Mouse (Mus musculus): ENCODE results near the gene Slc35f1.

Gene Slc35f1

DNA sequence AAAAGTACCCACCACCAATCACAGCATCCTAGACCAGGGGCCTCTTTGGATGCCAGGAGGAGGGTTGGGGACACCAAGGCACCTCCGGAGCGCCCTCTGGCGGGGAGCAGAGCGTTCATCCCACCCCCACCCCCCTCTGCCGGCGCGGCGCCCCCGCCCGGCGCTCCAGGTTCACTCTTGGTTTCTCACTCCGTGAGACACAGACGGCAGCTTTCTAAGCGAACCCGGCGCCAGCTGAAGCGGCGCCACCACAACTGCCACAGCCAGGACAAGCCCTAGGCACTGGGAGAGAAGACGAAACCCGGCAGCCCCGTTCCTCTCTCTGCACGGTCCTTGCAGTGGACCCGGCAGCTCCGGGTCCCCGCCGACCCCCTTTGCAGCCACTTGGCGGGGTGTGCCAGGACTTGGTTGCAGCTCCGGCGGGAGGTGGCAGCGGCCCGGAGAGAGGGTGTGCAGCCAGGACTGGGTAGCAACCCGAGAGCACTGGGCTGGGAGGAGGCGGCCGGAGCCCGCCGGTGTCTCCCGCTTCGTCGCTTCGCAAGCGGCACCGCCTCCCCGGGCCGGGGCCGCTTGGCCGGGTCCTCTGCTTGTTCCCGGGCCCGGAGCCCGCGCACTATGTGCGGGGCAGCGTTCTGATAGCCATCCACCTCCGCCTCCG is at the start of gene Slc35f1:
TSS of gene Slc35f1 (plus strand) at position 200 of the 658 bp plus-strand sequence.
- peak; percentile 75 for DNase-seq (ENCODE audit: low read depth, low spot score)

DNA sequence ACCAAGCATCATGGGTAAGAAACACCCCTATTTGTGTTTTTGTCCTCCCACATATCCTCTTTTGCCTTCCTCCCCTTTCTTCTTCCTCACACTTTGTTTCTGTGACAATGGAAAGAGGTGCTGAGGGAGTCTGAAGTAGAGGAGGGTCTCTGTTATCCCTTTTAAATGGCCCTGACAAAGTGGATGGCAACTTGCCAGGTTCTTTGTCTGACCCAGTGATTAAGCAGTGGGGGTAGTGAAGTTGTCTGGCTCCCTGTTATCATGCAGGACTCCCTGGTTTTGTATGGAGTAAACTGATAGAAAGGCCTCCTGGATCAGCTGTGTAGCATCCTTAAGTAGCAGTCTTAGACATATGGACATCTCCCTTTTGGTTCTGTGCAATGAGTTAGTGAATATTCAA is 19.1 kb upstream of the Slc35f1 start:
- DNase-seq (ENCODE audit: low read depth, low spot score): no peak

DNA sequence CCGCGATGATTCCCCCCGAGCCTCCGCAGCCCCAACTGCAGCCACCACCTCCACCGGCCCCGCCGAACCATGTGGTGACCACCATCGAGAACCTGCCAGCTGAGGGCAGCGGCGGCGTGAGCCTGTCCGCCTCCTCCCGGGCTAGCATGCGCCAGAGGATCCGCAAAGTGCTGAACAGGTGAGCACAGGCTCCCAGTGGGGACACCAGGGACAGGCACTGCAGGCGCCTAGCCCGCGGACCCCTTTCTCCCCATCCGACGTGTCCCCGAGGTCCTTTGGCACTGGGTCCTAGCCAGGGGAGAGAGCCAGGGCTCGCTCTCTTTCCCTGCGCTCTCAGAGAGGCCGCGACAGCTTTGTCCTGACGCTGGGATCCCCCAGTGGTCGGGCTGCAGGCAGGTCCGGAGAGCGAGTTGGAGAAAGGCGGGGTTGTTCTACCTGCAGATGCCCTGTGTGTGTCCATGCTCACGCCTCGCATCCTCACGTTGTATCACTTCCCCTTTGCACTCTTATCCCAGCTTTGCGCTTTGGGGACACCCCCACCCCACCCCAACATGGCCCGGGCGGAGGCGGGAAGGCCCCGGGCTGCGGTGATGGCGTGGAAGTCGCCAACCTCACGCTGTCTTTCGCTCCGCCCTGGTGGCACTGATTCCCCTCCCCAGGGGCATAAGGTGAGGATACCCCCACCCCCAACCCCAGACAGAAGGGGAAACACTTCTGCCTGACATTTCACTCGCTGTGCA is 829 bp downstream of the Slc35f1 start:
- DNase-seq (ENCODE audit: low read depth, low spot score): peak; percentile 36

DNA sequence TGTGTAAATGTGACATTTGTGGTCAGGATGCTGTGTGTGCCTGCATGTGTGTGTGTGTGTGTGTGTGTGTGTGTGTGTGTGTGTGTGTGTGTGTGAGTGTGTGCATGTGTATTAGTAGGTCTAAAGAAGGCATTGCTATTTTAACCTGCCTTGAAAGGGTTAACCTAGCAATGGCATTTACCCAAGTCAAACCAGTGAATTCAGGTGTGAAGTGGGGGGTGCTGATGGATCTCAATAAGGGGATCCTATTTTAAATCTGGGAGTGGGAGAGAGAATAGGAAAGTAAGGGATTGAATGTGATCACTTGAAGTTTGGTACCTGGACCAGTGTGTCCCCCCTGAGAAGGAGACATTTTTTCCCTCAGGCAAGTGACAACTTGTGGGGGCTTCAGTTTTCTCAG is 13.4 kb downstream of the Slc35f1 start:
- DNase-seq (ENCODE audit: low read depth, low spot score): no peak

DNA sequence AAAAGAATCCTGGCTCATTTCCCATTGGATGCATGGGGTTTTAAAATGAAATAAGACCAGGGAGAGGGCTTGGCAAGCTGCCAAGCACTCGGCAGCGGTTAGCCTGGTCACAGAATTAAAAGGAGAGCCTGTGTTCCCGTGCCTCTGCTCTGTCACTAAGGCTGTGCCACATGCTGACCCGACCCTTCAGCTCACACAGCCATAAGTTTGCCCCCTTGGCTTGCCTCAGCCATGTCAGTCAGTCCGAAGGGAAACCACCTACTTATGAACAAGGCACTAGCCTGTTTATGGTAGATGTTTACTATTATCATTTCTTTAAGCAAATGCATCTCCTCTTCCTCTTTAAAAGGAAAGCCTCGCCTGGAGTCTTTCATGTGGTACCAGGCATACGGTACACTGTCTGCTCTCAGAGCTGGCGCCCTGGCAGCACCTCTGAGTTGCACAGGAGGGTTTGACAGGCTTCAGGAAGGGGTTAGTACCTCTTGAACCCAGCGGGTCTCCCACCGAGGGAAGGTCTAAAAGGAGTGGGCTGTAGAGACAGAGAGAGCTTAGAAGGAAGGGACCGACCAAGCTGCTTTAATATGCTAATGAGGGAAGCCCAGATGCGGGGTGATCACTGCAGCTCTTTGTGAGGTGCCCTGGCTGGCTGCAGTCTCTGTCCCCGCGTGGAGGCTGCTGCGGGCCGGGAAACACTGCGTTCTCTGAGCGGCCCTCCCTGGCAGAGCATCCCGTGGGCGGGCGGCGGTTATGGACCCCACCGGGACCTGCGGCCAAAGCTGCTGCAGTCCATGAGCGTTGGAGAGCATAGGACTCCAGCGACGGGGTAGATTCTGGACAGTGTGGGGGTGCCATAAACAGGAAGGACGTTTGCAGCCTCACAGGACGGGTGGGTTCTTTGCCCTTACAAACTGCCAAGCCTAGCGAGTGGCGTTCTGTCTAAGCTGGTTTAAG is 14.0 kb downstream of the Slc35f1 start:
- peak; percentile 58 for DNase-seq (ENCODE audit: low read depth, low spot score)

DNA sequence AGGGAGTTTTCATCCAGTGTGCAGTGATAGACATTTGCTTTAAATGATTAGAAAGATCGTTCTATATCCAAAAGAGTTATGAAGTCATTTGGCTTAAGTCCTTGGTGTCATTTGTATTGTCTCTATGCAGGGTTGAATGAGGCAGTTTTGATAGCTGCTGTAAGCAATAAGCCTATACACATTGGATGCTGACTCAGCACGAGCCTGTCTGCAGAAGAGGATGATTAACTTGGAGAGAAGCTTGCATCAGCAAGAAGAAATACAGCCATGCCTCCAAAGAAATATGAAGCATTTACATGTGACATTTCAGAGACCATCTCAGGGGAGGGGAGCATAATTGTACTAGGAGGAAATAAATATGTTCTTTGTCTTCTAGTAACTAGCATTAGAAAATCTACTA is 19.1 kb downstream of the Slc35f1 start:
- no peak for DNase-seq (ENCODE audit: low read depth, low spot score)

DNA sequence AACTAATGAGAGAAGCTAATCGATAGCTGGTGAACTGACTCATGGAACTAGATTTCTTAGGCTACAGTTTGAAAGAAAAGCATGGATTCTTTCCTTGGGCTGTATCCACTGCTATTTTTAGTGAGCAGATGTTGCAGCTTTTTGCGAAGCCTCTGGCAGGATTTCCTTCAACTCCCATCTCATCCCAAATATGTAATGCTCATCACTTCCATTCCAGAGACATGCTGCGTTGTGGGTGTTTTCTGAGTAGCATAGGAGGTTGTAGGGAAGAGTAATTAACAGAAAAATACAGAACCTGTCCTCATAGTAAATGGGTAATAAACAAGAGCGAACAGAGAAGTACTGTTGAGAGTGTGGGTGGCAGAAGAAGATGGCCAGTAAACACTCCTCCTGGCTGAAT is 21.8 kb downstream of the Slc35f1 start:
- no peak for DNase-seq (ENCODE audit: low read depth, low spot score)

DNA sequence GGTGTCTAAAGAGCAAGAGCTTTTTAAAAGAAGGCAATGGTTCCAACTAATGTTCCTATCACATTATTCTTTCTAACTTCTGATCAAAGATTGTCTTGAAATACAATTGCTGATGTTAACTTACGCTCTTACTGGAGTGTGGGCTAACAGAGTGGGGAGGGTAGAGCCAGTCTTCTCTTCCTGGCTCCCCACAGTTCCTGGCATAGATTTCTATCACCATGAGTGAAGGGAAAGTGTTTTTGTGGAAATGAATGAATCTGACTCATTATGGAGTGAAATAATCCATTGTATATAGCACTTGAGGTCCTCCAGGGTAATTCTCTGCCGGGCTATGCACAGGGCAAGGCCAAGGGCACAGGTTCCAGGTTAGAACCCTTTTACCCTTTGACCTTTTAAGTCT is 24.2 kb downstream of the Slc35f1 start:
- DNase-seq (ENCODE audit: low read depth, low spot score): no peak

DNA sequence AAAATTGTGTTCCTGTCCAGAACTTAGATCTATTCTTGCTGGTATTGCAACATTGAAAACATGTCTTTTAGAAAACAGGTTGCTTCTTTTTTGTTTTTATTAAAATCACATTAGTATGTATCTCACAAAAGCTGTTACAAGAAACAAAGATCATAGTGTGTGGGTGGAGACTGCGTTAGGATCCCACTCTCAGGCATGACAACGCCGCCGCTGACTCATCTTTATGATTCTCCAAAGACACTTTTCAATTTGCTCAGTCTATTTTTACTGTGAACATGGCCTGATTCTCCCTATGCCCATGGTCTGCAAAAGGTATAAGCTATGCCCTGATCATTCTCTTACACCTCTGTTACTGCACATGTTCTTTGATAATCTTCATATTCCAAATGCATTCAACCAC is 24.8 kb downstream of the Slc35f1 start:
- no peak for DNase-seq (ENCODE audit: low read depth, low spot score)

DNA sequence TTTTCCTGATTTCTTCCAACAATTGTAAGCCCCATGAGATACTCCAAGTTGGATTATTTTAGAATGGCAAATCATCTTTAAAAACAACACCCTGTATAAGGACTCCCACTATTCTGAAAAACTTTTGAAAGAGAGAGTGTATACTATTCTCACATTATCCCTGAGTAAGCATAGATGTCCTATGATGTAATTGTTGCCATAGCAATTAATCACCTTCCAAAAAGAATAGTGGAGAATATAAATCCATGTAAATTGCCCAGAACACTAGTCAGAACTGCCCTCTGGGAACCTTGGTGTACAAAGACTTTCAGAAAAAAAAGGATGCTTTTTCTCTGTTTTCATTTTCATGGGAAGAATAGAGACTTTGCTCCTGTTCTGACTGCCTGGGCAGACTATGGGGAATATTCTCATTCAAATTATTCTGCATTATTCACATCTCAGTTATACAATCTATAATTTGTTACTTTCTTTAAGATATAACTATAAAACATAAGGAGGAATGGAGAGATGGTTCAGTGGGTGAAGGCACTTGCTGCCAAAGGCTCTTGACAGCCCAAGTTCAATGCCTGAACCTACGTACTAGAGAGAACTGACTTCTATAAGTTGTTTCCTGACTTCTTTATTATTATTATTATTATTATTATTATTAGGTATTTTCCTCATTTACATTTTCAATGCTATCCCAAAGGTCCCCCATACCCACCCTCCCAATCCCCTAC is 28.0 kb downstream of the Slc35f1 start:
- no peak for DNase-seq (ENCODE audit: low read depth, low spot score)

DNA sequence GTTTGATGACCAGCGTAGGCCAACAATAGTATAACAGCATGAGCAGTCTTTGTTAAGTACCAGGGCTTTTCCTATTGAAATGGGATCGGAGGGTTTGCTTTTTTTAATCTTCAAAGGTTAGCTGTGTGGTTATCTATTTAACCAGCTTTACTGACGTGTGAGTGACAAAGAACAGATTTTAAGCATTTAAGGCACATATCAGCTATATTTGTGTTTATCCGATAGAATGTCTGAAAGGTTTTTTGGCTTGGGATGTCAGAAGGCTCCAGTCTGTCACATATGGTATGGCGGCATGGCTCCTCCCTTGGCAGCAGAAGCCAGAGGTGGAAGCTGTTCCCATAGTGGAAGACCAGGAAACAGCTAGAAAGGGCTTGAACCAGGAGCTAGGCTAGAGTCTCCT is 36.3 kb downstream of the Slc35f1 start:
- no peak for DNase-seq (ENCODE audit: low read depth, low spot score)

DNA sequence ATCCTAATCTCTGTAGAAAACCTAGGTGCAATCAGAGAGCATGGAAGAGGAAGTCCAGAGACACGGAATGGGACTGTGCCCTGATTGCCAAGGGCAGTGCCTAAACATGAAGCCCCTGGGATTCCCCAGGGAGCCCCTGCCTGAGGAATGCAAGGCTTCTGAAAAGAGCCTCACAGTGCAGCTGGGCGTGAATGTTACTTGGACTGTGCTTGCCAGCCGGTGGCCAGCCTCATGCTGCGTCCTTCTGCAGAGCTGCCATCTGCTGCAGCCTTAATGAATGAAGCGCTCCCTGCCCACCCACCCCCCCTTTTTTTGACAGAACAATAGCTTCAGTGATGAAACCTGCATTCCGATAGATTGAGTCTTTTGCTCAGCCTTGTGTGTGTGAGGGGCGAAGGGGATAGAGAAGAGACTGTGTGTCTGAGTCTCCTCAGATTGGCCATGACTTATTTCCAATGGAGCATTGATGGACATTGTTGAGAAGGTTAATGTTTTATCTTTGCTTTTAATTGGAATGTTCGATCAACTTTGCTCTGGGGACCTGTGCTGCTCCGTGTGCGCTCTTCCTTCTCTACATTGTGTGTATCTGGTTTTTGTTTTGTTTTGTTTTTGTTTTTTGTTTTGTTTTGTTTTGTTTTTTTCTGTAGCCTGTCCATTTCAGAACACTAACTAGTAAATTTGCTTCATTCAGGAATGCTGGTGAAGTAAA is 52.5 kb downstream of the Slc35f1 start:
- peak; percentile 70 for DNase-seq (ENCODE audit: low read depth, low spot score)

DNA sequence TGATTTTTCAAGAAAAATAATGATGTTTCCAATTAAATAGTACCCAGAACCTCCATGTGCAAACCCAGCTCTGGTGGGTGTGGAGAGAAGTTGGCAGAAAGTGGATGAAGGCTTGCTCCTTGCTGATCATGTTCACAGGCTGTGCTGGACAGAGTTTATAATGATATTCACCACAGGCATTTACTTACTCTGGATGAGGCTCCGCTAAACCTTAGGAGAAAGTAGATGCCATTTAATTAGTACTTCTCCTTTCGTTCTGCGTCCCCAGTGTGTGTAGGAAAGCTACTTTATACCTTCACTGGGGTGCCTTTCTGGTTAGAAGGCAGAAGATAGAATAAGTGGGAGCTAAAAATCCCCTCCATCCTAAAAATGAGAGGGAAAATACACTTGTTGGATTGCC is 53.5 kb downstream of the Slc35f1 start:
- DNase-seq (ENCODE audit: low read depth, low spot score): no peak

DNA sequence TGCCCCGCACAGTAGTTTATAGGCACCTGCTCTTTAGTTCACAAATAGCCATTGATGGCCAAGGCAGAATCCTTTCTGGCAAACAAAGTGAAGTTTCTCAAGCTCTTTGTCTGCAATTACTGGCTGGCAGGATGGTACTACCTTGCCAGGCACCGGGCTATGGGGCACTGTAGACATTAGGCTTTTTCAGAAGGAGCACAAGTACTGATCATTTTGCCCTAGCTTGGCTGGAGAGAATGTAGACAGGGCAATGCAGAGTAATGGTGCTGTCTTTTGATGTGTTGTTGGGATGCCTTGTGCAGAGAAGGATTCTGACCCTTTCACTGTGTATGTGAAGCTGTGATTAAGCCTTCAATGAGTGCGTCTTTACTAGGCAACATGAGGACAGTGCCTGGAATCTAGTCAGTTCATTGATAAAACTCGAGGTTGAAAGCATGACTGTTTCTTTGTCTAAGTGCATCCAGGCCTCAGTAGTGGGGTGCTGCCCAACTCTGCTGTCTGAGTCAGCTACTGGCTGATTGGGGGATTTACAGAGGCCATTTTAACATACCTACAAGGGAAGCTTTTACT is 57.8 kb downstream of the Slc35f1 start:
- DNase-seq (ENCODE audit: low read depth, low spot score): no peak

DNA sequence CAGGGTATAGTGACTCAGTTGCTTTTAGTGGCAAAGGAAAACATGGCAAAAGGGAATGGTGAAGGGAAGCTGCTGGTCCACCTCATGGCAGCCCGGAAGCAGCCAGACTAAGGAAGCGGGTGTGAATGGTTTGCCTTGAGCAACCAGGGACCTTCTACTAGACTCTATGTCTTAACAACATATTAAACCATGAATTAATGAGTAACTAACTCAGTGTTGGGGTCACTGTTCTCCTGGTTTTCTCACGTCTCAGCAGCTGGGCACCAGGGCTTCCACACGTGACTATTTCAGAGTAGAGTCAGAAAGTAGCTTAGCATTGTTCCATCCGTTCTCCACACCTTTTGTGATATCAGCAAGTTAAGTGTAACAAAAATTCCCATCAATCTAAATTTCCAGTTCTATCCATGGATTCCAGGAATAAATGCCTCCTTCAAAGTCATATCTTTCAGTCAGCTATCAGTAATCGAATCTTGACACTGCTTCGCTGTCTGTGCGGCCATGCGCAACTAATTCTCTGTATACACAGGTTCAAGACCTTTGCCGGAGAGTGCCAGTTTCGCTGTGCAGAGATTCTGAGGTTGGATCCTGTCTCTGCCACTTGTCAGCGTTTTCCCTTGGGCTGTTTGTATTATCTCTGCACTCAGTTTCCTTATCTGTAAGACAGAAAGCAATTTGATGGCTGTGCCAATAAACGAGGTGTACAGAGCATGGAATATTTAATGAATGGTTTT is 65.8 kb downstream of the Slc35f1 start:
- DNase-seq (ENCODE audit: low read depth, low spot score): no peak

DNA sequence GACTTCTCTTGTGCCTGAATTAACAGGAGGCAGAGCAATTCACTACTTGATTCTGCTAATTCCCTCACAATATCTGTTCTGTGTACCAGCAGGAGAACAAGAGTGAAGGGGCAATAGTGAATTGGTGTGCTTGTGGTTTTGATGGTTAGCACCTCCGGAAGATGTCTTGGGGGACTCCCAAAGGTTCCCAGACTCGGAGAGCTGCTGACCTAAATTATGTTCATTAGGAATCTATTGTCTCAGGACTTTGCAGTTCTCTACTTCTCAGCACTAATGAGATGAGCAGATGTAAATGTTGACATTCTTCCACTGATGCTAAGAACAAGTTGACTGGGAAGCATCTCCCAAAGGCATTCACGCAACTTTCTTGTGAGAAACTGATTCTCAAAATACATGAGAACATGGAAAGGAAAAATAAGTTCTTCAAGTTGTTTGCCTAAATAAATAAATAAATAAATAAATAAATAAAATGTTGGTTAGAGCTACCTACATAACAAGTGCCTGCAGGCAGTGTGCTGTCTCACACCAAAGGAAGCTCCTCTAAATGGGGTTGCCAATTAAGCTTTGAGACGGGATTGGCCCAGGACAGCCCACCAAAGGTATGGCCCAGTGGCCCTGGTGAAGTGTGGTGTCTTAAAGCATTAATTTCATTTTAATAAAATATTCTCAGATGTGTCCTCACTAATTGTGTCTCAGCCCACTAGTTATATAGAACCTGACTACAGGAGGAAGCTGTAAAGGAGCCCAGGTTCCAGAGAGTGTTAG is 67.3 kb downstream of the Slc35f1 start:
- DNase-seq (ENCODE audit: low read depth, low spot score): no peak

DNA sequence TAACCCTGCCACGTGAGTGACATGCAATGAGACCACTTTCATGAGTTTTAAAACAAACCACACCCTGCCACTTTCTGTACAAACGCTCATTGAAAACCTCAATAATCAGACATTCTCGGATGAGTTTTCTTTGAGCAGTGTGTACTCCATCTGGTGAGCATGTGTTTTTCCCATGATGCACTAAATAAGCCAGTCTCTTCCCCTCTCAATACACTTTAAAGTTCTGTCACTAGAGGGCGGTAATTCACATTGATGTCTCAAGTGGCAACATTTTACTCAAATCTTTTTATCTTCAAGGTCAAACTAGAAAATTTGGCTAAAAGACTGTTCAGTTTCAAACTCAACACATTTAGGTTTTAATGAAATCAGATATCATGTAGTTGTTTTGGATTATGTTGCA is 68.3 kb downstream of the Slc35f1 start:
- DNase-seq (ENCODE audit: low read depth, low spot score): peak; percentile 40

DNA sequence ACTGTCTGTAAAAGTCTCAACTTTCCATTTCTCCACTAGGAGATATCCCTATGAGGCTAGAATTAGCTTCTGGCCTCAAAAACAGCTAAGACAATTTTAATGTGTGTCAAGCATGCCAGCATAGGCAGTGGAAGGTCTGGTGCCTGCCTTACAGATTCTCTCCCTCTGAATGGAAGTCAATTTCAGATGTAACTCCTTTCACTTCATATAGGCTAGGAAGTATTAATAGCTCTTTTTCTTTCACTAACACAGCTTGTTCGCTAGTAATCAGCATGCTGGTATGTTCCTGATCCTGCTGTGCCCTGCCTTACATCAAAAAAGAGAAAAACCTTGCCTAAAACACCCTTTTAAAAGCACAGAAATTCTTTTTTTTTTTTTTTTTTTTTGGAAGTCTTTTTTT is 70.2 kb downstream of the Slc35f1 start:
- no peak for DNase-seq (ENCODE audit: low read depth, low spot score)

DNA sequence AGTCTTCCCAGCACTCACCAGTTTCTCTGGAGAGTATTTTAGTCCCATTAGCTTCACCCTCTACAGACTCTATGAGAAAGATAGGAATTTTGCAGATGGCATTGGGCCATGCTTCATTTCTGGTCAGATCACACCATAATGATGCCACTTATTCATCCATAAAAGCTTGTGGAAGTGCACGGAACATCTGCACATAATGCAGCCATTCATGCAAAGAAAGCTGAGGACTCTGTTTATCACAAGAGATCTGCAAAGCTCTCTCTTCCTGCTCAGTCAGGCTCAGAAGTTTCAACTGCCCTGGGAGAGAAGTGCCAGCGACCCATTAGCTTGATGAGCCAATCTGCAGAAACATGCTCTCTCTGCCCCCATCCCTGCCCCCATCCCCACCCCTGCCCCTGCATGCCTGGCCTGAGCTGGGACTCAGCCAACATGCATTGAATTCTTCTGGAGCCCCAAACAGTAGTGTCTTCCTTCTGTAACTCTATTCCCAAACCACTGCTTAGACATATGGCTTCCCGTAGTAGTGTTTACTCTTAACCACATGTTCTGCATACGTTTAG is 89.7 kb downstream of the Slc35f1 start:
- DNase-seq (ENCODE audit: low read depth, low spot score): no peak
